Mouse (Mus musculus): ENCODE results near the gene Tmem204. TPM values are rescaled to one million over a fixed set of nuclear protein-coding genes. Genes with fewer than 3 reads are reported as not detected.
A peak's percentile ranks its signal among the peaks of the same experiment; 100 is the strongest.

The Tmem204 gene
- polyA plus RNA-seq, 1 experiment from 2014 or later, result 10.9 TPM

DNA sequence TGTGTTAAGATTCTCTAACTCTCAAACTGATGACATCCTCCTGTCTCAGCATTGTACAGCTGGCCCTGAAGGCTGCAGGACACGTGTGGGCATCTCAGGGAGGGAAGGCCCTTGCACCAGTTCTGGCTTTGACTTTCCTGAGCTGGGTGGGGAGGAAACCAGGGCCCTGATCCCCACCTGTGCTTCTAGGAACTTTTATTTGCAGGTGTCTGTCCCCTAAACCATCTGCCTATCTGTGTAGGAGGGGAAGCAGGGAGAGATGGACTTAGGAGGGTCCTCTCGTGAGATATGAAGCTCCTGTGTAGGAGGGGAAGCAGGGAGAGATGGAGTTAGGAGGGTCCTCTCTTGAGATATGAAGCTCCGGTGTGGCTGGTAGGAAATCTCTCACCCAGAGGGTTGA is 504 bp downstream of the Tmem204 start:
- H3K36me3 ChIP-seq, result no peaks in the 10 kb centered on the region; the same call in 1 of the 2 replicates

DNA sequence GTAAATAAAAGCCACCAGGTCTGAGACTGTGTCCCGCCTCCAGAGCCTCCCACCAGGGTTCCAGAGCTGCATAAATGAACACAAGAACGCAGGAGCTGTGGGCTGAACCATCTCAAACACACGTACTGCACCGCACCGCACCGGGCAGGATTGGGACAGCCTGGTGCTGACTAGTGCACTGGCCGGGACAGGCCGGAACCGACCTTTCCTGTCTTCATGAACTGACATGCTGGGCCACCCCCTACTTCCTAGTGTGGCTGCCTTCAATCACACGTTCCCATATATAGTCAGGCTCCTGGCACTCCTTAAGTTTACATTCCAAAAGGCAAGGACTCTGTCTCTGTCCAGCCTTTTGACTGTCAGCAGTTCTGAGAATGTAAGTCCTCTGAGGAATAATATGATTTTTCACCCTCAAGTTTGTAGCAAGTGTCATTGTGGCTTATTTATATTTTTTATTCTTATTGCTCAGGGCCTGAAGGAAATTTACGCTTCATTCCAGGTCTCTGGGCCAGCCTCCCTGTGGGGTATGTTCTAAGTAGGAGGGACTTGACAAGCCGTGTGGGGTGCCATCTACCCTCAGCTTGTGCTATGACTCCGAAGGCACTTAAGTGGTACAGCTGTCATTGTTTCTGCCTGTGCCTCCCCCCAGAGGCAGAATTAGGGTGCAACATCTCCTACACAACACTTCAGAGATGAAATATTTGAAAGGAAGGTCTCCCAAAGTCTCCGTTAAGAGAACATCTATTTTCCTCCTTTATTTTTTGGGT is 1.1 kb downstream of the Tmem204 start:
- no peak for ATAC-seq (ENCODE audit: low FRiP score, low read depth)
- H3K4me1 ChIP-seq (replicated peaks), result peaks cover 17% of the 10 kb centered on the region
- 77% methylated on average over 14 of the region's 14 CpGs for WGBS
- no peaks in the 10 kb centered on the region for H3K9me3 ChIP-seq
- H3K4me2 ChIP-seq, result no peak overlapping the region
- H3K4me3 ChIP-seq, result no peak overlapping the region
- H3K9ac ChIP-seq, result no peak overlapping the region
- H3K27me3 ChIP-seq, result no peaks in the 10 kb centered on the region
- H3K36me3 ChIP-seq, result no peaks in the 10 kb centered on the region
- H3K27ac ChIP-seq (replicated peaks), result peak overlapping the region; percentile 27; the same call in 1 of the 2 replicates

More for the DNA sequence above, 504 bp downstream of the Tmem204 start:
- H3K9me3 ChIP-seq, result no peaks in the 10 kb centered on the region
- no peak overlapping the region for H3K4me2 ChIP-seq
- 79% methylated on average over 3 of the region's 3 CpGs for WGBS
- no peak overlapping the region for H3K9ac ChIP-seq
- peaks cover 11% of the 10 kb centered on the region for H3K4me1 ChIP-seq (replicated peaks)
- H3K27ac ChIP-seq (replicated peaks), result no peak overlapping the region; the same call in 1 of the 2 replicates
- no peak overlapping the region for H3K4me3 ChIP-seq
- H3K27me3 ChIP-seq, result no peaks in the 10 kb centered on the region
- no peak for ATAC-seq (ENCODE audit: low FRiP score, low read depth)

DNA sequence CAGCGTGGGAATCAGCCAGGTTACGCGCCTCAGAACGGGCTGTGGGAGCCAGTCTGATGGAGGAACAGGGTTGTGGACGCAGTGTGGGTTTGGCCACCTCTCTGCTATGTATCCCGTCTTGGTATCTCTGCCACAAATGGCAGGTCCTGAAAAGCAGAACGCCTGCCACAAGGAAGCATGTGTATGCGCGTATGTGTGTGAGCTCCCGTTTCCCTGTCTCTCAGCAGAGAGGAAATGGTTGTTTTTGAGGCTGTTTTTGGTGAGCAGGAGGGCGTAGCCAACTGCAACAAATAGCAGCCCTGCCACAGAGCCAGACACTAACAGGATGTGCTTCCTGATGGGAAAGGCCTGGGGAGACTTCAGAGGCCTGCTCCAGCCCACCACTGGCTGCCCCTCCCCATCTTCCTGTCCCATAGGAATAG is 2.4 kb downstream of the Tmem204 start:
- Histone ChIP-seq H3K27me3 (no peaks in the 10 kb centered on the region), H3K4me3 (peak overlapping the region; percentile 23), H3K36me3 (no peaks in the 10 kb centered on the region), H3K4me1 (replicated peaks) (peaks cover 21% of the 10 kb centered on the region), H3K9ac (no peak overlapping the region), H3K4me2 (no peak overlapping the region), H3K27ac (replicated peaks) (peak overlapping the region; percentile 40), H3K9me3 (no peaks in the 10 kb centered on the region)
- 89% methylated on average over 11 of the region's 11 CpGs for WGBS
- no peak for ATAC-seq (ENCODE audit: low FRiP score, low read depth)

DNA sequence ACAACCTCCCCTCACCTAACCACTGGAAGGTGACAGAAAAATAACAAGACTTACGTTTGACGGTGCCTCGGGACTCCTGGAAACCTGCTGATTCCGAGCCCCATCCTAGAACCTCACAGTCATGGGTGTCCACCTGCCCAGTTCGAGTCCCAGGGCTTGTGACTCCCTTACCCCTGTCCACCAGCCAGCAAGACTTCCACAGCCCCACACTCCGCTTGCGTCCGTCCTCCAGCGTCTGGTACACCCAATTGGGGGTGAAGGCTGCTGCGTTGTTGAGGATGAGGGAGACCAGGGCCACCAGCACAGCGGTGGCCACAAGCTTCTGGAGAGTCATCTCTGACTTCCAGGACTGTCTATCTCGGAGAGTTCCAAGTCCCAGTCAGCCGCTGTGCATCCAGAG is 3.2 kb downstream of the Tmem204 start:
- Histone ChIP-seq H3K36me3 (no peaks in the 10 kb centered on the region), H3K9ac (no peak overlapping the region), H3K4me2 (no peak overlapping the region; the same call in 1 of the 2 replicates), H3K9me3 (no peaks in the 10 kb centered on the region), H3K4me3 (peak overlapping the region; percentile 23), H3K27ac (replicated peaks) (peak overlapping the region; percentile 40), H3K4me1 (replicated peaks) (peaks cover 21% of the 10 kb centered on the region), H3K27me3 (no peaks in the 10 kb centered on the region)
- 89% methylated on average over 13 of the region's 13 CpGs for WGBS
- ATAC-seq (ENCODE audit: low FRiP score, low read depth), result no peak

DNA sequence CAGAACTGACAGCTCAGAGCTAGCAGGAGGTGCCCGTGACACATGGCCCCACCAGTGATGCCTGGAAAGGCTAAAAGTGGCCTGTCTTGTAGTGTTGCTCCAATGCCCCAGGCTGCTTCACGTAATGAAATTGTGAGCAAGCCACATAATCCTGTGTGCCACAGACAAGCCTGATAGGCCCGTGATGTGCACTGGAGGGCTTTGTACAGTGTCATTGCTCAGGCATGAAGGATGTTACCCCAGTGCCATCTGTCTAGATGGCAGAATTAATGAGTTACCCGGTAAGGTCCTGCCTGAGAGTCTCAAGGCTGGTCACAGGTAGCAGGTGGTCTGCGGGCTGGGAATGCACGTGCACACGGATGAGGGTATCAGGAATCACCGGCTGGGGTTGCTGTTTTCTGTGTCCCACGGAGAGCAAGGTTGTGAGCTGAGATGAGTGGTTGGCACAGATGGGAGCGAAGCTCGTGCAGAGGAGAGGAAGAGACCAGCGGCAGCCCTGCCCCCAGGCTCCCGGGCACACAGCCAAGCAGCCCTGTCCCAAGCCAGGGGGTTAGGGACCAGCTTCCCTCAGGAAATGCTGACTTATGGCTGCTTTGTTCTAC is 5.5 kb downstream of the Tmem204 start:
- Histone ChIP-seq H3K9me3 (no peaks in the 10 kb centered on the region), H3K36me3 (no peaks in the 10 kb centered on the region), H3K4me1 (replicated peaks) (peaks cover 21% of the 10 kb centered on the region), H3K4me3 (0 out of 2 replicates have a peak overlapping the region, but pooled peaks have one; percentile 23), H3K4me2 (peak overlapping the region; percentile 31), H3K27ac (replicated peaks) (peak overlapping the region; percentile 68), H3K27me3 (no peaks in the 10 kb centered on the region), H3K9ac (no peak overlapping the region)
- peak; percentile 81 for ATAC-seq (ENCODE audit: low FRiP score, low read depth)
- WGBS, result 52% methylated on average over 13 of the region's 13 CpGs

DNA sequence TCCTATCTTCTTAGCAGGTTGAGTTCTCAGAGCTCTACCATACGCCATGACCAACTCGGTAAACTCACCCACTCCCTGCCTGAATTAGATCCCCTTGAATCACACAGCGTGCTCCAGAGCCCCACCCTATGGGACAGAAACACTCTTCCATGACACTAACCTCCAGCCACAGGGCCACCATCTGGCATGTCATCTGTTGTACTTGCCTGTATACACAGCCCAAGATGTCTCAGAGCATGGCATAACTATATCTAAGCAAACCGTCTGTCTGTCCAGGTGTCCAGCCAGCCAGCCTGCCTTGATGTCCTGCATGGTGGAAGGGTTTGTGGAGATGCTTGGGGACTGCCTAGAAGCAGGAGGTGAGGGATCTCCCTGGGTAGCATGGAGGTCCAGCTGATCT is 6.5 kb downstream of the Tmem204 start:
- H3K4me3 ChIP-seq, result no peak overlapping the region
- H3K9me3 ChIP-seq, result no peaks in the 10 kb centered on the region
- no peak overlapping the region for H3K9ac ChIP-seq
- peak overlapping the region; percentile 68 for H3K27ac ChIP-seq (replicated peaks)
- WGBS, result 84% methylated on average over 4 of the region's 4 CpGs
- no peaks in the 10 kb centered on the region for H3K36me3 ChIP-seq
- ATAC-seq (ENCODE audit: low FRiP score, low read depth), result no peak
- H3K27me3 ChIP-seq, result no peaks in the 10 kb centered on the region
- peaks cover 21% of the 10 kb centered on the region for H3K4me1 ChIP-seq (replicated peaks)
- no peak overlapping the region for H3K4me2 ChIP-seq

DNA sequence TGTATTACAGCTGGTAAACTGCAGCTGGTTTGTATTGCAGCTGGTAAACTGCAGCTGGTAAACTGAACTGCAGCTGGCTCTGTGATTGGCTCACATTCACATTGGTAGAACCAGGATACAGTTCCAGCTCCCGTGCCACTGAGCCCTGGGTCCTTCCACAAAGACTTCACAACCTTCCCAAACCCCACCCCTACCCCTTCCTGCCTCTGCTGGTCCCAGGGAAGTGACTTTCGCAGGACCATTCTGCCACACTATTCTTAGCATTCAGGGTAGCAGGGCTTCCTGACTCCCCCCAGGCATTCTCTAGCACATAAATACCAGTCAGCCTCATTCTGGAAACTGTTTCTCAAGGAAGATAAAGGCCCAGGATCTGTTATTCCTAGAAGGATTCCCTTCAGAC is 14.7 kb downstream of the Tmem204 start:
- no peak overlapping the region for H3K9ac ChIP-seq
- H3K27me3 ChIP-seq, result no peaks in the 10 kb centered on the region
- no peaks in the 10 kb centered on the region for H3K9me3 ChIP-seq
- no peak overlapping the region for H3K27ac ChIP-seq (replicated peaks)
- H3K4me1 ChIP-seq (replicated peaks), result no peaks in the 10 kb centered on the region
- H3K36me3 ChIP-seq, result no peaks in the 10 kb centered on the region
- 71% methylated on average over 2 of the region's 2 CpGs for WGBS
- no peak overlapping the region for H3K4me3 ChIP-seq
- ATAC-seq (ENCODE audit: low FRiP score, low read depth), result no peak
- no peak overlapping the region for H3K4me2 ChIP-seq

DNA sequence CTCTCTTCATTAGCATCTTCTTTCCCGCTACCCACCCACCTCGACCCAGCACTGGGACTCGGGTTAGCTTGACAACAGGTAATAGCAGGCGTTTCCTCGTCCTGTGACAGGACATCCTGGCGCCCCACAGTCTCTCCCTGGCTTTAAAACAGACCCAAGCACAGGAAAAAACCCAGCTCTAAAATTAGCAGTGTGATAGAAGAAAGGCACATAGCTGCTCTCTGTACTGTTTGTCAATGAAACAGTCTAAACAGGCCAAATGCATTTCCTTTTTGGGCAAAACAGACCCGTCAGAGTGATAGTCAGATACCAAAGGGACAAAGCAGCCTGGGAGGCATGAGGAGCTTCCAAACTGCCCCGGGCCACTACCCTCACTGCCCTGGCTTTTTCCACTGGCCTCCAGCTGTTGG is 15.9 kb downstream of the Tmem204 start:
- Histone ChIP-seq H3K9me3 (no peaks in the 10 kb centered on the region), H3K4me3 (no peak overlapping the region), H3K27me3 (no peaks in the 10 kb centered on the region), H3K9ac (no peak overlapping the region), H3K36me3 (no peaks in the 10 kb centered on the region), H3K4me1 (replicated peaks) (no peaks in the 10 kb centered on the region), H3K27ac (replicated peaks) (no peak overlapping the region), H3K4me2 (no peak overlapping the region)
- ATAC-seq (ENCODE audit: low FRiP score, low read depth), result no peak
- WGBS, result 83% methylated on average over 8 of the region's 8 CpGs

DNA sequence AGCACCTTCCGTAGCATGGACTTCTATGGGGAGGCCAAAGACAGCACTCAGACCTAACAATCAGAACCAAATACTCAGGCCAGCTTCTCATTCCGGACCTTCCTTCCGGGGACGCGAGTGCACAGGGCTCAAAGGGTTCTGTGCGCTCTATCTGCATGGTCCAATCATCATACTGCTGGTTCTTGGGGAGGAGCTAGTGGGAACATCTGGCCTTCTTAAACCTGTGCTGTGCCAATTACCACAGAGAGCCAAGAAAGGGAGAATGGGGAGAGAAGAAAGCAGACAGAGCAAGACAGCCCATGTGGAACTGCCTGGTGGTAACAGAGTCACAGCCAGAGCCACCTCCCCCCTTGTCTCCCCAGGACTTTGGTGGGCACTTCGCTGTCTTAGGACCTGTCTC is 16.8 kb downstream of the Tmem204 start:
- no peaks in the 10 kb centered on the region for H3K9me3 ChIP-seq
- H3K27ac ChIP-seq (replicated peaks), result no peak overlapping the region
- H3K9ac ChIP-seq, result no peak overlapping the region
- H3K27me3 ChIP-seq, result no peaks in the 10 kb centered on the region
- H3K4me2 ChIP-seq, result no peak overlapping the region
- no peaks in the 10 kb centered on the region for H3K4me1 ChIP-seq (replicated peaks)
- whole genome bisulfite sequencing, result 93% methylated on average over 7 of the region's 7 CpGs
- no peak for ATAC-seq (ENCODE audit: low FRiP score, low read depth)
- H3K36me3 ChIP-seq, result 0 out of 2 replicates have a peak, but pooled peaks cover under 1% of the 10 kb centered on the region
- no peak overlapping the region for H3K4me3 ChIP-seq

DNA sequence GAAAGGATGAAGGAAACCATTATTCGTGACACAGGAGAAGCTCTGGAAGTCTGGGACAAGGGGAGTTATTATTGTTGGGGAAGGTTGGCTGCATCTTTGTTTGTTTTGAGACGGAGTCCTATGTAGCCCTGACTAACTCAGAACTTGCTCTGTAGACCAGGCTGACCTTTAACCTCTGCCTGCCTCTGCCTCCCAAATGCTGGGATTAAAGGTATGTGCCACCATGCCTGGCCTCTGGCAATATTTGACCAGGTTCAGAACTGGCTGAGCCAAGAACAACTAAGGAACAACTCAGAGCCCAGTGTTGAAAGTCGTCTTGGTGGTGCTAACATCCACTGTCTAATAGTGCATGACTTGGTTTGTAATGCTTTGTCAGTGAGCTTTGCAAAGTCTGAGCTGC is 18.2 kb downstream of the Tmem204 start:
- Histone ChIP-seq H3K4me3 (no peak overlapping the region), H3K27me3 (no peaks in the 10 kb centered on the region), H3K36me3 (0 out of 2 replicates have a peak, but pooled peaks cover 7% of the 10 kb centered on the region), H3K4me1 (replicated peaks) (no peaks in the 10 kb centered on the region), H3K9me3 (no peaks in the 10 kb centered on the region), H3K4me2 (no peak overlapping the region), H3K9ac (no peak overlapping the region), H3K27ac (replicated peaks) (no peak overlapping the region)
- no peak for ATAC-seq (ENCODE audit: low FRiP score, low read depth)
- WGBS, result 92% methylated on average over 3 of the region's 3 CpGs

DNA sequence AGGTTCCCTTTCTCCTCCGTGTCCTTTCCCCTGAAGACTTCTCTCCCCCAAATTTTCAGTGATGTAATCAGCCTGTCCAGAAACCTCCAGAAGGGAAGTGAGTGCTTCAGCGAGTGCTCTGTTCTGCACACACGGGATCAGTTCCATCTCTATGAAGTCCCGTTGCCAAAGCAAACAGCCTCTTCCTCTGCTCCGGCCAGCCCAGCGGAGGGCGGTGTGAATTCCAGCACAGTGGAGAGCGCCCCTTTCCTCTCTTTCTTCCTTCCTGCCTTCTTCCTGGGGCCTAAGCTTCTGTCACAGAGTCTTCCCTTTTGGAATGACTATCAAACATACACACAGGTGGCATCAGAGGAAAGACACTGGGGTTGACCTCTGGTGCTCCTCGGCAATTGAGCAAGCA is 19.0 kb downstream of the Tmem204 start:
- no peak overlapping the region for H3K4me2 ChIP-seq
- H3K27ac ChIP-seq (replicated peaks), result no peak overlapping the region
- no peak for ATAC-seq (ENCODE audit: low FRiP score, low read depth)
- H3K9ac ChIP-seq, result no peak overlapping the region
- H3K27me3 ChIP-seq, result no peaks in the 10 kb centered on the region
- no peaks in the 10 kb centered on the region for H3K9me3 ChIP-seq
- H3K4me3 ChIP-seq, result no peak overlapping the region
- H3K36me3 ChIP-seq, result 0 out of 2 replicates have a peak, but pooled peaks cover 11% of the 10 kb centered on the region
- 82% methylated on average over 9 of the region's 9 CpGs for WGBS
- no peaks in the 10 kb centered on the region for H3K4me1 ChIP-seq (replicated peaks)

DNA sequence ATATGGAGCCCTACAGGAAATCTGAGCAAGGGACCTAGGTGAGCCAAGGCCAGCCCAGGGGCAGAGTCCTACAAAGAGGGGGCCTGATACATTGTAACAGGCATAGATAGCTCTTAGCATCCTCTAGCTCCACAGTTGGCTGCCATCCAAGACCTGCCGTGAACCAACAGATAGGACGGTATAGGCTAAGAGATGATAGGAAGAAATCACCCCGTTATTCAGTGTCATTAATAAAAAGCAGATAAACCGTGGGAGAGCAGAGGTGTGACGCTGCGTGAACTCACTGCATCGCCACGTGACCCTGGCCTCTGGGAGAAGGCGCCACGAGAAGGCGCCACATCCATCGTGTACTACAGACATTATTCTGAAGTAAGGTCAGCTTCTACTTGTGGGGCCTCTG is 19.5 kb downstream of the Tmem204 start:
- 0 out of 2 replicates have a peak, but pooled peaks cover 13% of the 10 kb centered on the region for H3K36me3 ChIP-seq
- ATAC-seq (ENCODE audit: low FRiP score, low read depth), result no peak
- H3K4me1 ChIP-seq (replicated peaks), result no peaks in the 10 kb centered on the region
- WGBS, result 85% methylated on average over 12 of the region's 12 CpGs
- H3K4me2 ChIP-seq, result no peak overlapping the region
- H3K9ac ChIP-seq, result no peak overlapping the region
- no peaks in the 10 kb centered on the region for H3K27me3 ChIP-seq
- H3K27ac ChIP-seq (replicated peaks), result no peak overlapping the region
- H3K4me3 ChIP-seq, result no peak overlapping the region
- H3K9me3 ChIP-seq, result no peaks in the 10 kb centered on the region

Data from hindbrain, embryonic 15.5 days (tissue).